Mouse (Mus musculus) brain, embryonic 14.5 days (tissue): ENCODE measurements at regions not wholly inside any gene's neighbourhood (a gene's known extent, or its start where the extent isn't known, plus 50 kb on each side); places are given as distances from the start of the nearest gene placed in this dataset.

Experiments used
- DNase-seq: peaks from one replicate; pipeline ENCODE4 v3.0.0-alpha.2; 2011; ENCODE audit warnings: low read depth
- CTCF ChIP-seq: fragments of 200-500 bp; IDR thresholded peaks from 2 replicates; pipeline ENCODE4 v1.5.1; 2012; ENCODE audit warnings: inconsistent platforms, mild to moderate bottlenecking, moderate library complexity, borderline replicate concordance; ENCODE audit not compliant: insufficient read depth, insufficient read length; ENCODE audit errors: extremely low read depth
- POLR2A ChIP-seq: fragments of 200-500 bp; IDR thresholded peaks from 2 replicates; pipeline ENCODE4 v1.6.1; 2012; ENCODE audit warnings: mild to moderate bottlenecking, inconsistent platforms, borderline replicate concordance; ENCODE audit not compliant: poor library complexity, insufficient read depth, insufficient read length, severe bottlenecking; ENCODE audit errors: extremely low read depth

GRCm38 (mm10) chr7:76164735-76165630, 64.7 kb upstream of the Agbl1 start:
- no peak for TF ChIP-seq CTCF
- TF ChIP-seq POLR2A: no peak
- no peak for DNase-seq

GRCm38 (mm10) chr7:76170481-76170880, 59.2 kb upstream of the Agbl1 start:
- DNase-seq: no peak
- TF ChIP-seq CTCF: no peak
- TF ChIP-seq POLR2A: no peak

DNA sequence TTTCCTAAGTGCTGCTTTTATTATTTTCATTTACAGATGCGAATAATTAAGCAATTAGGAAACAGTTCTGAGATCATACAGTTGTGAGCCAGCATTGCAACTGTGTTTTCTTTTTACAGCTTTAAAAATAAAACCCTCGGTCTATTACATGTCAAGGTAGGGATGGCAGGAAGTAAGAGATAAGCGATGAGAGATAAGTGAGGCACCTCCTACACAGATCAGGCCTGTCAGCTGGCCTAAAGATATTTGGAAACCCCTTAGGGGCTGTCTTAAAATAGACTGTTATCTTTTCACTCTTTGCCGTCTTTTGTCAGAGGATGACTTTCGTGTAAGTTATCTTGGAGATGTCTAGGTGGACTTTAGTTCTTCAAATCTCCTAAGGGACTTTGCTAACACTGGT, 53.5 kb upstream of the Agbl1 start:
- no peak for DNase-seq
- TF ChIP-seq CTCF (no peak), POLR2A (no peak)

DNA sequence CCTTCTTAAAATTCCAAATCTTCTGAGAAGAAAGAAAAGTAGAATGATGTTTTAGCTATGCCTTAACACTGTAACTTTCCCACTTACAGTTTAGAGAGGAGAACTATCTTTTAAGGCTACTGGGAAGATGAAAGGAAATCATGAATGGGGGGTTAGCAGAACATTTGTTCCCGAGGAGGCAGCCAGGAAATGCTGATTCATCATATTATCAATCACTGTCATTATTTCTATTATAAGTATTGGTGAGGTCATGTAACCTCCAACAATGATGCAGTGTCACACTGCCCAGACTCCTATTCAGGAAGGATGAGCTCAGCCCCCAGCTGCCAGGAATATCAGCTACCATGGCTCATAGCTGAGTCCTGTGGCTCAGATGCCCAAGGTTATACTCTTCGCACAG, 52.3 kb upstream of the Agbl1 start:
- TF ChIP-seq CTCF (no peak), POLR2A (no peak)
- no peak for DNase-seq
